Mouse (Mus musculus) liver, embryonic 13.5 days (tissue): Measurements from ENCODE around the gene Gm28047. TPM values are rescaled to one million over a fixed set of nuclear protein-coding genes. Genes with fewer than 3 reads are reported as not detected.

Experiments
- ATAC-seq: fragments of 200-750 bp; cut with Nextera tagmentation; 2 replicates; pipeline ENCODE4 v1.8.0; 2017; ENCODE audit warnings: low read depth, mild to moderate bottlenecking, moderate number of reproducible peaks, moderate library complexity
- DNase-seq: peaks from one replicate; pipeline ENCODE4 v3.0.0; 2022
- H3K27ac ChIP-seq: fragments of 300-500 bp; sonication (generic); 2 replicates; pipeline ENCODE4 v1.5.1; 2015; ENCODE audit warnings: moderate library complexity, mild to moderate bottlenecking, inconsistent platforms
- H3K27me3 ChIP-seq: fragments of 300-500 bp; sonication (generic); 2 replicates; pipeline ENCODE4 v1.6.1; 2015; ENCODE audit warnings: mild to moderate bottlenecking, inconsistent platforms
- H3K36me3 ChIP-seq: fragments of 300-500 bp; sonication (generic); 2 replicates; pipeline ENCODE4 v1.6.1; 2015; ENCODE audit warnings: mild to moderate bottlenecking, inconsistent platforms
- H3K4me1 ChIP-seq: fragments of 300-500 bp; sonication (generic); replicated peaks from 2 replicates; pipeline ENCODE4 v1.6.1; 2015; ENCODE audit warnings: inconsistent platforms
- H3K4me2 ChIP-seq: fragments of 300-500 bp; sonication (generic); 2 replicates; pipeline ENCODE4 v1.6.1; 2015; ENCODE audit warnings: inconsistent platforms, mild to moderate bottlenecking, moderate library complexity
- H3K4me3 ChIP-seq: fragments of 300-500 bp; sonication (generic); replicated peaks from 2 replicates; pipeline ENCODE4 v1.5.1; 2015; ENCODE audit warnings: mild to moderate bottlenecking, inconsistent platforms
- H3K9ac ChIP-seq: fragments of 300-500 bp; sonication (generic); 2 replicates; pipeline ENCODE4 v1.6.1; 2015; ENCODE audit warnings: mild to moderate bottlenecking, inconsistent platforms
- H3K9me3 ChIP-seq: fragments of 300-500 bp; sonication (generic); replicated peaks from 2 replicates; pipeline ENCODE4 v1.6.1; 2016; ENCODE audit warnings: inconsistent platforms
- WGBS: fragments of 180-500 bp; shearing (Covaris S2); methylation state at CpG from one replicate; pipeline ENCODE4 v1.1.7; 2015; ENCODE audit not compliant: insufficient replicate concordance; 5-methylcytosine and 5-hydroxymethylcytosine counted together
- microRNA counts: library from miRNA; unstranded; fragments of <30 nt; microRNA quantifications from one replicate; lab custom pipeline; 2016
- microRNA-seq: library from miRNA; unstranded; fragments of <30 nt; microRNA quantifications from one replicate; pipeline ENCODE4, GENCODE M21; 2016
- polyA plus RNA-seq: library from polyadenylated mRNA; unstranded; fragments of >200 nt; fragmentation: Nextera tagmentation; extraction: Ambion mirVana; gene quantifications from 2 replicates; pipeline ENCODE4 v1.2.1, GENCODE M21; 2015

Gm28047 gene
- polyA plus RNA-seq, 1 experiment from 2014 or later = not detected

GRCm38 (mm10) chr15:102474520-102474919, 150.3 kb downstream of the Gm28047 start:
- Histone ChIP-seq H3K9me3 (no peaks in the 10 kb centered on the region), H3K4me3 (no peak overlapping the region), H3K4me1 (peaks cover 23% of the 10 kb centered on the region), H3K27me3 (no peaks in the 10 kb centered on the region), H3K27ac (no peak overlapping the region), H3K4me2 (no peak overlapping the region), H3K36me3 (peaks cover 64% of the 10 kb centered on the region), H3K9ac (no peak overlapping the region)
- 81% methylated on average over 2 of the region's 2 CpGs for WGBS
- ATAC-seq (no peak), DNase-seq (no peak)

MicroRNAs within 50 kb of the gene (microRNA counts, 519-probe panel; counts per million panel counts)
- 114 counts per million for microRNA mmu-miR-688 (lab: Ali Mortazavi, UCI)

Small RNA genes lying within 50 kb of the gene (microRNA-seq; reads per million reads assigned to microRNA genes)
- 0.88 reads per million for gene Mir688

Other genes with a start within 250 kb of the Gm28047 start
- gene Sp1, start 218.9 kb downstream of the Gm28047 start, polyA plus RNA-seq = 4.0 and 4.3 TPM in 2 replicates
- 0.14 and 0.42 TPM in 2 replicates for gene Amhr2, start 179.7 kb downstream of the Gm28047 start, polyA plus RNA-seq
- 108 and 112 TPM in 2 replicates for gene Prr13, start 166.0 kb downstream of the Gm28047 start, polyA plus RNA-seq
- 91.4 and 92.1 TPM in 2 replicates for gene Pcbp2, start 154.5 kb downstream of the Gm28047 start, polyA plus RNA-seq
- not detected in 2 replicates for gene Gm10337, start 121.3 kb downstream of the Gm28047 start, polyA plus RNA-seq
- 1.8 and 2.1 TPM in 2 replicates for gene Map3k12, start 108.0 kb downstream of the Gm28047 start, polyA plus RNA-seq
- gene Tarbp2, start 106.9 kb downstream of the Gm28047 start, polyA plus RNA-seq = 52.2 and 55.4 TPM in 2 replicates
- gene Npff, start 100.1 kb downstream of the Gm28047 start, polyA plus RNA-seq = 0.93 and 1.1 TPM in 2 replicates
- gene Atf7, start 397 bp upstream of the Gm28047 start, polyA plus RNA-seq = 8.6 and 9.0 TPM in 2 replicates
- gene Atp5g2, start 47.3 kb upstream of the Gm28047 start, polyA plus RNA-seq = 32.5 and 38.7 TPM in 2 replicates
- 9.0 and 11.3 TPM in 2 replicates for gene Calcoco1, start 97.1 kb upstream of the Gm28047 start, polyA plus RNA-seq